Mouse (Mus musculus) E14TG2a.4 (cell line): Measurements from ENCODE around the gene Egln3.

Experiments
- CTCF ChIP-seq: conservative IDR thresholded peaks from 2 replicates; pipeline ENCODE4 v1.5.1; 2014; ENCODE audit warnings: low read length
- POU5F1 ChIP-seq: IDR thresholded peaks from 2 replicates; pipeline ENCODE4 v1.6.1; 2014; ENCODE audit warnings: low read length, borderline replicate concordance

DNA sequence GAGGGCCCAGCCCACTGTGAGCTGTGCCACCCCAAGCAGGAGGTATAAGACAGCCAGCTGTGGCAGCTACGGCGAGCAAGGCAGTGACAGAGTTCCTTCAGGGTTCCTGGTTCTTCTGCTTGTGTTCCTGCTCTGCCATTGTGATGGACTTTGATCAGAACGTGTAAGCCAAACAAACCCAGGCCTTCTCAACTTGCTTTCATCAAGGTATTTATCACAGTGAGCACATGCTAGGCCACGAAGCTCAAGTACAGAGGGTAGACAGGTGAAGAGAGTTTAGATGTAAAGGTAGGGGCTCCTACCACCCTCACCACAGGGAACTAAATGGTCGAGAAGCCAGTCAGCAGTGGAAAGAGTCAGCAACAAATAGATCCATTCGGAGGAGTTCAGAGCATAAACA lies 30.1 kb upstream of the Egln3 start:
- TF ChIP-seq CTCF (no peak), POU5F1 (no peak)
